Mouse (Mus musculus): Measurements from ENCODE around the gene Tnnt2. TPM values are rescaled to one million over a fixed set of nuclear protein-coding genes. Genes with fewer than 3 reads are reported as not detected.

Gene Tnnt2
- total RNA-seq, 1 experiment from 2014 or later: not detected

GRCm38 (mm10) chr1:135850722-135851512, 14.8 kb downstream of the Tnnt2 start:
- ATAC-seq (ENCODE audit: extremely low read depth, insufficient number of reproducible peaks, low FRiP score, poor library complexity, severe bottlenecking): no peak

GRCm38 (mm10) chr1:135852044-135852756, 16.0 kb downstream of the Tnnt2 start:
- no peak for ATAC-seq (ENCODE audit: extremely low read depth, insufficient number of reproducible peaks, low FRiP score, poor library complexity, severe bottlenecking)

GRCm38 (mm10) chr1:135853200-135853599, 17.0 kb downstream of the Tnnt2 start:
- ATAC-seq (ENCODE audit: extremely low read depth, insufficient number of reproducible peaks, low FRiP score, poor library complexity, severe bottlenecking): no peak

DNA sequence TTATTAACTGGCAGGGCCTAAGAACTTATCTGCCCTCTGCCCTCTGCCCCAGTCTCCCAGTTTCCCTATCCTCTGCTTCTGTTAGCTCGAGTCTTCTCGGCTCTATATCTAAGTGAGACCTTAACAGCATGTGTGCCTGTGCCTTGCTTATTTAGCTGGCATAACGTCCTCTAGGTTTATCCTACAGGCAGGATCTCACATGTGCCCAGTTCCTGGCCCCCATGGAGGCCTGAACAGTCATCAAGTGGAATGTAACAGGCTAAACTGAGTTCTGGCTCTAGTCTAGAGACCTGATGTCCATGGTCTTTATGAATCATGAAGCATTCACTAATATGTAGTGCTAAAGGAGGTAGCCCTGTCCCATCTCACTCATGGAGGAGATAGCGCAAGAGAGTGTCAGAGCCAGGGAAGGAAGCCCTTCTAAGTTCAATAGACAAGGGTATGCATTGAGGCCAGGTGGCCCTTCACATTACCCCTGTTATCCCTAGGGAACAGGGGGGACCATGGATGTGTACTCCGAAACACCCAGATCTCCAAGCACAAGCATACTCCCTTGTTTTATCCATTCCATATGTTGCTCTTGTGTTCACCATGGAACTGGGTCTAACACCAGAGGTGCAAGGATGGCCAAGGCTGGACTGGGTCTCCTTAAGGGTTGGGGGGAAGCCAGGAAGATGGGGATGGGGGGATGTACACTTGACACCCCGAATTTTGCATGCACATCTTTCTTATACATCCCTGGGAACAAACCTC, 18.6 kb downstream of the Tnnt2 start:
- no peak for ATAC-seq (ENCODE audit: extremely low read depth, insufficient number of reproducible peaks, low FRiP score, poor library complexity, severe bottlenecking)

DNA sequence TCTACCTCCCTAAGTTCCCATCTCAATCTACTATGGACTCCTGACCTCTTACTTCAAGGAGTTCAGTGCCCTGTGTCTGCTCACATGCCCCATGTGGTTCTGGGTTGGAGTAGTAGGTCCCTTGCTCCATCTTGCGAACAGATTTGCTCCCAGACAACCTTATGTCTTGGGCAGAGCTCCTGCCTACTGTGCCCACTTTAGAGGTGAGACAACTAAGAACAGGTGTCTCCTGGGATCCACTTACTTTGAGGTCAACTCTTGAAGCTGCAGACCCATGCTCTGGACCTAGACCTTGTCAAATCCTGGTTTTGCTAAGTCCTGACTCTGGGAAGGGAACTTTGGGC, 19.2 kb downstream of the Tnnt2 start:
- ATAC-seq (ENCODE audit: extremely low read depth, insufficient number of reproducible peaks, low FRiP score, poor library complexity, severe bottlenecking): no peak

DNA sequence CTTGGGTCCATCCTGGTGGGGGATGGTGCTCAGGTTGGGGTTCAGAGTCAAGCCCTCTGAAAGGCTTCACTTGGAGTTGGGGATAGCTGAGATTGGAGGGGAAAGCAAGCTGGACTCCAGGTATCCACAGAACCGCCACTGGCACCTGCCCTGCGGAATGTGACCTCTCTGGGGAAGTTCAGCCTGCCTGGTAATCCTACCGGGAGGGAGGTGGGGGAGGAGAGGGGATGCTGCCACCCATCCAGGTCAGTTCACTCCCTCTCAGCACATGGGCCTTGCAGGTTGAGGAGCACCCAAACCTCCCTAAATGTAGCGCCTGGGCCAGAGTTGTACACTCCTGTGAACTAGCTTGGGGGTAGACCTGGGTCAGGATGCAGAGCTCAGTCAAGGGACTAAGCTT, 19.9 kb downstream of the Tnnt2 start:
- ATAC-seq (ENCODE audit: extremely low read depth, insufficient number of reproducible peaks, low FRiP score, poor library complexity, severe bottlenecking): no peak

DNA sequence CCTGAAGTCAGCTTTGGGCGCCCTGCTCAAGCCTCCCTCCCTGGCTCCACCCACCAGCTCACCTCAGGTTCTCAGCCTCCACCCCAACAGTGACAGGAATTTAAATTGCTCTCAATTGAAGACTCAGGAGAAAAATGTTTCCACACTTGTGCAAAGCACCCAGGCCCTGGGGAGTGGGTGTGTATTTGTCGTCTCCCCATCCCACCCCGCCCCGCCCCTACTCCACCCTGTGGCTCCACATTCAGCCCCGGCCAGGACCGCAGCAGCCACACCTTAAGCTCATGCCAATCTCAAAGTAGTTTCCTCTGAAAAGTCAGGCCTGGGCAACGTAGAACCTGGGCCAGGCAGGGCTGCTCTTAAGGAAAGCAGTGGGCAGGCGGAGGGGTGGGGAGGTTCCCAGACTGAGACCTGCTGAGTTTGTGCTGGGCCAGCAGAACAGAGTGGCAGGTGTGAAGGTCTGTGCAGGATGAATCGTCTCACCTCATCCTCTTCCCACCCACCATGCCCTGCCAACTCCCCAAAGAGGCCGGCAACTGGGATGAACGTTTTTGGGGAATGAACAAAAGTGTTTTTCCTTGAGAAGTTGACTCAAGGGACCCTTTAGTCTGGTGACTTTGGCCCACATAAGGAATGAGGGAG, 21.1 kb downstream of the Tnnt2 start:
- no peak for ATAC-seq (ENCODE audit: extremely low read depth, insufficient number of reproducible peaks, low FRiP score, poor library complexity, severe bottlenecking)

DNA sequence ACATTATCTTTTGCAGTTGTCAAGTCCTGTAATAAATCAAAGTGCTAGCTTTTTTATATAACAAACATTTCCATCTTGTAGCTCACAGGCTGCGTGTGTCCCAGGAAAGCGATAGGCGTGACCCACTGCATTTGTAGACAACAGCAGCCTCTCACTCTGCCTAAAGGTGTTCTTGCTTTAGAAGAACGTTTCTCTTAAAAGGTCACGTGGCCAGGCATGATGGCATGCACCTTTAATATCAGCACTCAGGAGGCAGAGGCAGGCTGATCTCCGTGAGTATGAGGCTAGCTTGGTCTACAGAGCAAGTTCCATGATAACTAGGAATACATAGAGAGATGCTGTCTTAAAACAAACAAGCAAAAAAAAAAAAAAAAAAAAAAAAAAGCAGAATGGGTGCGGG, 22.4 kb downstream of the Tnnt2 start:
- ATAC-seq (ENCODE audit: extremely low read depth, insufficient number of reproducible peaks, low FRiP score, poor library complexity, severe bottlenecking): no peak

DNA sequence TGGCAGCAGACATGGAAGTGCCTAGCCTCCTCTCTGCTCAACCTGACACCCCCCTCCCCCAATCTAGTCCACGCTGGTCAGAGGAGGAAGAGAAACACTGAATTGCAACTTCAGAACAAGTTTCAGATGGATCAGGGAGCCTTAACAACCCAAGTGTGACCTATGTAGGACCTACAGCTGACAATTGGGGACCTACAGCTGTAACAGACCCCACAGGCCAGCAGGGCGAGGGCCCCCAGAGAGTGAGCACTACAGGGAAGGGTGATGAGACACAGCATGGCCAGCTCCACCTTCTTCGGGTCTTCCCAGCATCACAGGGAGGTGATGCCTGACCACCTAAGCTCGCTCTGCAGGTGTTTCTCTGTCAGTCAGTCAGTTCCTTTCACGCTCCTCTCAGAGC, 24.9 kb downstream of the Tnnt2 start:
- no peak for ATAC-seq (ENCODE audit: extremely low read depth, insufficient number of reproducible peaks, low FRiP score, poor library complexity, severe bottlenecking)

GRCm38 (mm10) chr1:135861980-135862552, 25.9 kb downstream of the Tnnt2 start:
- no peak for ATAC-seq (ENCODE audit: extremely low read depth, insufficient number of reproducible peaks, low FRiP score, poor library complexity, severe bottlenecking)

GRCm38 (mm10) chr1:135862561-135862960, 26.4 kb downstream of the Tnnt2 start:
- ATAC-seq (ENCODE audit: extremely low read depth, insufficient number of reproducible peaks, low FRiP score, poor library complexity, severe bottlenecking): no peak

DNA sequence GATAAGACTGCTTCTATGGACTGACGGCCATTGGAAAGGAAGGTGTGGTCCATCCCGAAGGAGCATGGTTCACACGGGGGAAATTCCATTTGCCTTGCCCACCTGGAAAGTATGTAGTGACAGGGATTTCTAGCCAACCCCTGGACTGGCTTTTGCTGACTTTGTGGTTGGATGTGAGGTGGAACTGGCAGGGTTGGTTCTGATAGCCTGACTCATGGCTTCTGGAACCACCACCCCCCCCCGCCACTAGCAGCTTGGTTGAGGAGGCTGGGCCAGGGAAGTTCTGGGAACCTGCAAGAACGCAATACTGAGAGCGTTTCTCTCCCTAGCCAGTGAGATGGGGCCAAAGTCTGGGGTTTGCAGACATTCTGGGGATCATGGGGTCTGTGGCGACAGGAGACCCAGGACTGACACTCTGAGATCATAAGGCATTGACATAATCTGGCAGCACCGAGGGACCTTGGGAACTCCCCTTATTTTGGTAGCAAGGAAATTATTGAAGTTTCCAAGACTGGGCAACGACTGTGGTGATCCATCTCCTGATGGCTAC, 27.7 kb downstream of the Tnnt2 start:
- ATAC-seq (ENCODE audit: extremely low read depth, insufficient number of reproducible peaks, low FRiP score, poor library complexity, severe bottlenecking): no peak

DNA sequence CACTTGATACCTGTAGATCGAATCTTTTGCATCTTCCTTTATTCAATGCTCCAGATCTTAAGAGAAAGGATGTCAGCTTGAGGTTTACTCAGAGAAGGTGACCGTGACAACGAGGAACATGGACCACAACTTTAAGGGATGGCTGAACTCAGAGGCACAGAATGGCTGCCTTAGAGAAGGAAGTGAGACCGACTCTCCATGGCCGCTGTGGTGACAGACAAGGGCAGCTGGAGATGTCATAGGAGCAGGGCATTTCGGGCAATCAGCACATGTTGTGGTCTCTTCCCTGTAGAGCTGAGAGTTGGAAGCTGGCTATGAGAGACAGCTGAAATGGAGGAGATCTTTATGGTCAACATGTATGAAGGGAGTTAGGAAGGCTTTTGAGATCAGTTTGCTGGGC, 28.7 kb downstream of the Tnnt2 start:
- no peak for ATAC-seq (ENCODE audit: extremely low read depth, insufficient number of reproducible peaks, low FRiP score, poor library complexity, severe bottlenecking)

DNA sequence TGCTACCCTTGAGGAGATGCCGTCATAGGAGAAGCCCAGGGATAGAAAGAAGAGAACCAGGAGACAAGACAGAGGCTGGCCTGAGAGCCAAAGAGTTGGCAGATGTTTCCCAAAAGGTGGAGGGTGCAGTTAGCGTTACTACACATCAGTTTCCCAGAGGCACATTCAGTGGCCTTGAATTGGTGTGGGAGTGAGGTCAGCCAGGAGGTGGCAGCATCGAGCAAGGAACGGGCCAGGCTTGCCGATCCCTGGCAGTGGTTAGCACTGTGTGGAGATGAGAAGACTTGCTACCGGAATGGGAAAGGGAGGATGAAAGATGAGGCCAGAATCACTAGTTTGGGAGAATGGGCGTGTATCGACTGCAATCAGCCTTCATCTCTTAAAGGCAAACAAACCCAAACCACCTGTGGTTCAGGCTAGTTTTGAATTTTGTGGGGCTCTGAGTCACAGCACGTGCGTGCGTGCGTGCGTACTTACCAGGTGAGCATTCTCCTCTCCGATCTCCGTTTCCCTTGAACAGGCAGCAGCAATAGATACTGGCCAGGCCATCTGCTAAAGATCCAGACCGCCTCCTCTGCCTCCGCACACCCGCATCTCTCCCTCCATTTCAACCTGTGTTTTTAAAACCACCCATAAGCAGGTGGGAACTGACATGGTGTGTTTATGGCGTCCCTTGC, 29.5 kb downstream of the Tnnt2 start:
- ATAC-seq (ENCODE audit: extremely low read depth, insufficient number of reproducible peaks, low FRiP score, poor library complexity, severe bottlenecking): peak; percentile 24; the same call in 1 of the 2 replicates

DNA sequence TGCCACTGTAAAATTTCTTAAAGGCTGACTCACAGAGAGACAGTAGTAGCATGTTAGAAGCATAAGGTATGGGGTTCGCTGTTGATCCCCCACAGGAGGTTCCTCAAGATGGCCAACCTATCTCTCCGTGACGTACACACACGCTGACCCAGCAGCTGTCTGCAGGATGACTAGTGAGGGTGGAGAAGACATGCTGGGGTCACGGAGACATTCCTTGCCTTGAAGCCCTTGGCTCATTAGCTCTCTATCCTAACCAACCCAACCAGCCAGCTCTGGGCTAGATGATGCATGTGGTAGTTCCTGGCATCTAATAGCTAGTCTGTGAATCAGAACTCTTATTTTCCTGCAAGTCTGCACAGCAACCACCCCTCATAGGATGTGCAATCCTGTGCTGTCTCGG, 32.4 kb downstream of the Tnnt2 start:
- ATAC-seq (ENCODE audit: extremely low read depth, insufficient number of reproducible peaks, low FRiP score, poor library complexity, severe bottlenecking): no peak

DNA sequence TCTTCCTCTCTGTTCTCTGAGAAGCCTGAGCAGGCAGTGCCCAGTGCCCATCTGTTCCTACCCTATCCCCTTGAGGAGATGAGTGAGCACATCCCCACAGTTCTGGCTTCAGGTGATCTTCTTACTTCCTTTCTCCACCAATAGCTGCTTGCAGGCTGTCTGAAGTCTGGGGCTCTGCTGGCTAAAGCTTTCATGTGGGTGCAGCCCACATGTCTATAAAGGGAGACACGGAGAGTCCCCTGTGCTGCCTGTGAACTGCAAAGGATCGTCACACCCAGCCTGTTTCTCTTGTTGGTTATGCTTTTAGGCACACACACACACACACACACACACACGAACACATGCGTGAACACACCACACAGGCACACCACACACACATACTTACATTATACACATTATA, 36.8 kb downstream of the Tnnt2 start:
- ATAC-seq (ENCODE audit: extremely low read depth, insufficient number of reproducible peaks, low FRiP score, poor library complexity, severe bottlenecking): no peak

DNA sequence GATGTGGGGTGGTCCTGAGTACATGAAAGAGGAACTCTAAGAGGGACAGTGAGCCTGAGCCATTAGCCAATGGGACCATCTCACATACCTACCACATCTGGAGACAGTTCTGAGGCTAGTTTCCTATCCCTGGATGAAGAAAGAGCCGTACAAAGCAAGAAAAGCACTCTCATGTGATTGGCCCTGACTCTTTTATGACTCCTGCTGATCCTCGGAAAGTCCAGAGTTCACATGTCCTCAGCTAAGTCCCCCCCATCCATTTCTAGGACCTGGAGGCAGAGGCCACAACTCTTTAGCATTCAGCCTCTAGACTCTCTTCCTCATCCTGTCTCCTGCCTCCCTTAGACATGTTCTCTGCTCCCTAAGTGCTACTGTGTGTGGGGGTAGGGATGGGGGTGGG, 41.1 kb downstream of the Tnnt2 start:
- no peak for ATAC-seq (ENCODE audit: extremely low read depth, insufficient number of reproducible peaks, low FRiP score, poor library complexity, severe bottlenecking)

- no peak for ATAC-seq (ENCODE audit: extremely low read depth, insufficient number of reproducible peaks, low FRiP score, poor library complexity, severe bottlenecking)
Measured at GRCm38 (mm10) chr1:135882385-135883109, 46.4 kb downstream of the Tnnt2 start.
